Mouse (Mus musculus): ENCODE measurements at regions not wholly inside any gene's neighbourhood (a gene's known extent, or its start where the extent isn't known, plus 50 kb on each side); places are given as distances from the start of the nearest gene placed in this dataset.

DNA sequence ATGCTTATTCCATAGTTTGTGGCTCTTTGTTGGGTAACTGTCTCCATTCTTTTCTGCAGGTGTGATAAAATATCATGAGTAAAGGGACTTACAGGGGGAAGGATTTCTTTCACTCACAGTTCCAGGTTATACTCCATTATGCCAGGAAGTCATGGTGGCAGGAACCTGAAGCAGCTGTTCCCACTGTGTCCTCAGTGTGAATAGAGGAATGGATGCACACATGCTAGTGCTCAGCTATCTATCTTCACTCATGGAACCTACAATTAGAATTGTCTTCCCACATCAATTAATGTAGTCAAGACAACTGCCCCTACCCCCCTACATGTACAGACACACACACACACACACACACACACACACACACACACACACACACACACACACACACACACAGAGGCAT, 189.5 kb downstream of the Etaa1 start:
- no peak for TF ChIP-seq CTCF (IDR thresholded peaks at IDR 0.05; ENCODE audit: extremely low read depth, insufficient read depth, low read length)
- no peak for TF ChIP-seq POLR2A (IDR thresholded peaks at IDR 0.05; ENCODE audit: extremely low read depth, insufficient read depth, low read length)
